Mouse (Mus musculus) c-Kit-negative CD71-positive TER-119-positive erythroid progenitor cells, embryonic 14.5 days (primary cell): ENCODE measurements around the gene Uhrf1bp1l.

Experiments
- DNase-seq: peaks from one replicate; pipeline ENCODE4 v3.0.0-alpha.2; 2013; ENCODE audit warnings: low read depth, low spot score

Gene Uhrf1bp1l

GRCm38 (mm10) chr10:89745666-89746020, 852 bp downstream of the Uhrf1bp1l start:
- DNase-seq: no peak

DNA sequence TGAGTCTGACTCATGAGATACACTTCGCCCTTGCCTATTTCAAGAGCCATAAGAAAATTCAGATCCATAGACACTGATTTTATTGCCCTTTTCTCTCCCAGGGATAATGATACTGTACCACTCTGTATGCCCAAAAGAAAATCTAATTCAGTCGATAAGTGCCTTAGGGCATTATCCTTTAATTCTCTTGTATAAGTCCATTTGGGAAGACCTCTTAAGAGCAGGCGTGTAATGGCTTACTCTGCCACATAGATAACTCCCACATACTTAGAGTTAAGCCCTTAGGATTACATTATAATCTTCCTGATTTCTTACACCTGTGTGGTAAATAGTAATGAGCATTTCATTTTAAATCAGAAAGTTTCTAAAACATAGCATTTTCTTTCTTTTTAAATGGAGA, 1.8 kb downstream of the Uhrf1bp1l start:
- DNase-seq: no peak

GRCm38 (mm10) chr10:89747221-89747905, 2.6 kb downstream of the Uhrf1bp1l start:
- DNase-seq: no peak

DNA sequence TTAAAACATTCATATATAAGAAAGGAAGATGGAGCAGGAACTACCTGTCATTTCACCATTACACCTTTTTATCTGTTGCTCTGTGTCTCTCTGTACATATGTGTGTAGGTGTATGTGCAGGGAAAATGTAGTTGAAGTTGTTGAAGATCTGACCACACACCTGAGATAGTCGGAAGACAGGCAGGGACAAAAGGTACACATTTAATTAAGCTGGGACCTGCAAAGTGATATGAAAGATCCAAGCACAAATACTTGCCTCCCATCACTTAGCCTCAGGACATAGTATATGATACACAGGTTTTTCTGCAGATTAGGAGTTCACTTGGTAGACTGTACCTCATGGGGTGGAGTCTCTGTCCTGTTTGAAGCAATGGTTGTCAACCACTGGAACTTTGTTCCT, 3.1 kb downstream of the Uhrf1bp1l start:
- no peak for DNase-seq

GRCm38 (mm10) chr10:89748619-89749018, 3.8 kb downstream of the Uhrf1bp1l start:
- no peak for DNase-seq

DNA sequence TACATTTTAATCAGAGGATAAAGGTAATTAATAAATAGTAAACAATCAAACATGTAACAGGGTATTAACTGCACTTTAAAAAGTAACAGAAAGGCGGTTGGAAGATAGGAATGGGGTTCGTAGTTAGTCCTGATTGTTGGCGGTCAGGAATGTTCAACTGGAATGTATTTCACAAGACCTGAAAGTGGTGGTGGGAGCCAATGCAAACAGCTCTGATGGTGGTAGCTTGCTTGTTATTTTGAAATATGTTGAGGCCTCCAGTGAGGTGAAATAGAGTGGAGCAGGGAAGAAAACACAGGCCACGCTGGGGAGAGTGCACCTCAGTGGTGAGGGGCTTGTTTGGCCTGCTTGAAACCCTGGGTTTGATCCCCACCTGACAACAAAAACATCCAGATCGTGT, 6.3 kb downstream of the Uhrf1bp1l start:
- DNase-seq: no peak

GRCm38 (mm10) chr10:89755231-89755630, 10.4 kb downstream of the Uhrf1bp1l start:
- no peak for DNase-seq

DNA sequence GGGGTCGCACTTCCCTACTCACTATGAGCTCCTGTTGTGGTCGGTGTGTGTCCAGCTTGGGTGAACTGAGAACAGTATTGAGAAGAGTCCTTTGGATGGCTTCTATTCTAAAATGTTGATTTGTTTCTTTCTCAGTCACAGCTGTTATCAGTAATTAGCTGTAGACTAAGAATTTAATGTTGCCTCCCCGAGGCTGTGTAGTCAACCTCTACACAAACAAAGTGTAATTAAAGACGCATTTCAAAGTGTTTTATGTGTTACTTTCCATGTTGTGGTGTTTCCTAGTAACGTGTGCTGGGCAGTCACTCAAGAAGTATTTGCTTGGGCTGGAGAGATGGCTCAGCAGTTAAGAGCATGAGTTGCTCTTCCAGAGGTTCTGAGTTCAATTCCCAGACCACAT, 16.0 kb downstream of the Uhrf1bp1l start:
- no peak for DNase-seq

DNA sequence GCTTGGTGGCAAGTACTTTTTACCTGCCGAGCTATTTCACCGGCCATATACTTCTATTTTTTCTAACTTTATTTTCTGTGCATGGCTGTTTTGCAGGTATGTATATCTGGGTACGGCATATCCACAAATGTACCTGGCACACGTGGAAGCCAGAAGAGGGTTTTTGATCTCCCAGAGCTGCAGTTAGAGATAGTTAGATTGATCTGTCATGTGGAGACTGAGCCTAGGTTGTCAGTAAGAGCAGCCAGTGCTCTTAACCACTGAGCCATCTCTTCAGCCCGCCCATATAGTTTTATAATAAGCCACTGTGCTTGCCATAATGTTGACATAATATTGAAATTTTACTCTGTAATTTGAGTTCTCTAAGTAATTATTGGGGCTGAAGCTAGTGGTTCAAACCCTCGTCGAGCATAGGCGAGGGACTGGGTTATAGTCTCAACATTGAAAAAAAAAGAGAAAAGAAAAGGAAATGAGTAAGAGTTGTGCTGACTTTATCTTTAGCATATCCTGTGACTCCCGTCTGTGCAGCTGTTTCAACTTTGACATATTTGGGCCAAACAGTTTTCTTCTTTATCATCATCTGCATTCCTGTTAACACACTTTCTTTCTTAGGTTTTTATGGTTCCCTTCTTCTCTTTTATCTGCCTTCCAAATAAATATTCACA, 19.8 kb downstream of the Uhrf1bp1l start:
- no peak for DNase-seq

DNA sequence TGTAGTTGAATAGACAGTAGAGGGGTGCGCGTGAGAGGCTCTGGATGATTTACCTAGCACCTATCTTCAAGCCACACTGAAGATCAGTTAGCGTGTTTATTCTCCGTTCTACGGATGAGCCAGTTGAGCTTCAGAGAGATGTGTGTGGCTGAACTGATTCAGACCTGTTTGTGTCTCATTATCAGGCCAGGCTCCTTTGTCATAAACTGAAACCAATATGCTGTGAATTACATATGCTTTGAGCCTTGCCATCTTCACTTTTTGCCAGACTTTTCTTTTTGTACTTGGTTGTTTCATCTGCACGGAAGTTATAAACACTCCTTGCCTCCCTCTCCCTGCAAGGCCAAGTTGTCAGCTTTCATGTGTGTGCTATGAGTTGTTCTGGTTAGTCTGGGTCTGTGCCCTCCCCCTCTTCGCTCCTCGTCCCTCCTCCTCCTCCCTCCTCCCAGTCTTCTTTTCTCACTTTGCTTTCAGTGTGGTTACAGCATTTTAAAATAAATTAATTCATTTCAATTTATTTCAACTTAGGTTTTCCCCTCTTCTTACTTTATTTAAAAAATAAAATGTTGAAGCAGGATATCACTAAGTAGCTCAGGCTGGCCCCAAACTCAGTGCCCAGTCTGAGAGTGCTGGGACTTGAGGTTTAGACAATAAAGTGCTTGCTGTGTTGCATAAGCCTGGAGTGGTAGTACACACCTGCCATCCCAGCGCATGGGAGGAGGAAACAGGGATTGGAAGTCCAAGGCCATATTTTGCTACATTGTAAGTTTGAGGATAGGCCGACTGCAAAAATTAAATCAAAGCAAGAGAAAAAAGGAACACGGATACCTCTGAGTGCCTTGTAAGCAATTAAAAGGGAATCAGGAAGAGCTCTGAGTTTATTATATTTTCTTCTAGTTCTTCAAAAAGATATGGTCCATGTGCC, 21.3 kb downstream of the Uhrf1bp1l start:
- DNase-seq: no peak

DNA sequence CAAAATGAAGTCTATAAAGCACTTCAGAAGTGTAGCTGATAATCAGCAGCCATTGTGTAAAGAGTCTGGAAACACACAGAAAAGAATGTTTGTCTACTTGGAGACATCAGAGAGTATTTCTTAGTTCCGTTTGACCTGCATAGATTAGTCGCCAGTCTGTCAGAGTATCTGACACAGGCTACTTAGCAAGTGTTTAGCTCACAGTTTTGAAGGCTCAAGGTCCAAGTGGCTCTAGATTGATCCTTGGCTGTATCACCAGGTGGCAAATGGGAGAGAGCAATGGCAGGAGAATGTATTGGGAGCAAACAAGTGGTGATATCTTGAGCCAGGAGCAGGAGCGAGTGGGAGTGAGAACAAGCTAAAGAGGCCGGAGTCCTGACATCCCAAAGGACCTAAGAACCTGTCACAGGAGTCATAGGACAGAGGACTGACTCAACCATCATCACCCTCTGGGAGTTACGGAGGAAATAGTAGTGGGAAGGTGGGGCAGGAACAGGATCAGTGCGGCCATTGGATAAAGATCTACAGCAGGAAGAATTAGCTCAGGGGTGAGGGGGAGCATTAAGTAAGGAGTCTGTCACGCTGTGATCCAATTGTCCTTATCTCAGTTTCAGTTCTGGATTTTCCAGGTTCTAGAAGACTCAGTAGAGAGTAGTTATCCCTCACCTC, 23.7 kb downstream of the Uhrf1bp1l start:
- DNase-seq: no peak

GRCm38 (mm10) chr10:89769096-89769495, 24.3 kb downstream of the Uhrf1bp1l start:
- DNase-seq: no peak

GRCm38 (mm10) chr10:89771894-89772293, 27.1 kb downstream of the Uhrf1bp1l start:
- no peak for DNase-seq

DNA sequence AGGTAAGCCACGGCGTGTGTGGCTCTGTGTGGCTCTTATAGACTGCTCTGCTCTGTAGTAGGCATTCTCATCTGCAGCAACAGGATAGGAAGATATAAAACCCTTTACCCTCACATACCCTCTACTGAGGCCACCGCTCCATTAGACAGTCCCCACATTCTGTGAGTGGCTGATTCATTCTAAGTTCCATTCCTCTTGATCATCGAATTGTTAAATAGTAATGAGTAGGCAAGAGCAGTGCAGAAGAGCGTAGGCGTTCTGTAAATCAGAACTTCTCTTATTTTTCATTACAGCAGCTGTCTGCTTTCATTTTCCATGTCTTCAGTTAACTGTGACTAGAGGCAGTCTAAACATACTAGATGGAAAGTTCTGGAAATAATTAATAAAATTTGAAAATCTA, 31.2 kb downstream of the Uhrf1bp1l start:
- no peak for DNase-seq

GRCm38 (mm10) chr10:89791870-89792269, 47.1 kb downstream of the Uhrf1bp1l start:
- DNase-seq: no peak

GRCm38 (mm10) chr10:89794121-89794520, 49.3 kb downstream of the Uhrf1bp1l start:
- DNase-seq: no peak

- DNase-seq: no peak
Measured at GRCm38 (mm10) chr10:89819146-89819545, 74.4 kb downstream of the Uhrf1bp1l start.

DNA sequence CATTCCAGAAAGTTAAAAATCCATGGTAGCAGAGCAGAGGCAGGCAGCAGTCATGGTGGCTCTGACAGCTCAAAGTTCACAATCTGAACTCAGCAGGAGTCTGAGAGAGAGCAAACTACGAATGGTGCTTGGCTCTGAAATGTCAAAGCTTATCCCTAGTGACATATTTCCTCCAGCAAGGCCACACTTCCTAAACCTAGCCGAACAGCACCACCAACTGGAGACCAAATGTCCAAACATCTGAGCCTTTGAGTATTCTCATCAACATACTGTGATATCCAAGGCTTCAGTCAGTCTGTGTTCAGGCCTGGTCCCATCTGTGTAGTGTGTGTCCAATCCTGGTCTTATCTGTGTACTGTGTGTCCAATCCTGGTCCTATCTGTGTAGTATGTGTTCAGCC, 79.1 kb downstream of the Uhrf1bp1l start:
- DNase-seq: no peak

DNA sequence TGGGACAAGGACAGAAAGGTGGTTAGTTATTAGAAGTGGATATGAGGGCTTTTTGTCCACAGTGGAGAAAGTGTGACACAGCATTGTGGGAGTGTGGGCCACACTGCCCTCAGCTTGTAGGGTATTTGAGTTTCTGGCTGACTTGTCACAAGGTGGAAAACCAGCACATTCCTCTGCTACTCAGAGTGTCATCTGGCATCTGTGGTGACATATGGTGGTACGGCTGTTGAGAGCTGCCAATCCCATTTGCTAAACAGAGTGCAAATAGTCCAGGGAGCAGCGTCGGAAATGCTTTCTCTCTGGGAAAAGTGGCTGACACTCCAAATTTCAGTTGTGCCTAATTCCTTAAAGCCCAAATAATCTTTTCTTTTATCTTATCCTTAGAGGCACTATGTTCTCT, 82.1 kb downstream of the Uhrf1bp1l start:
- DNase-seq: no peak

GRCm38 (mm10) chr10:89832334-89832733, 87.5 kb downstream of the Uhrf1bp1l start:
- no peak for DNase-seq

DNA sequence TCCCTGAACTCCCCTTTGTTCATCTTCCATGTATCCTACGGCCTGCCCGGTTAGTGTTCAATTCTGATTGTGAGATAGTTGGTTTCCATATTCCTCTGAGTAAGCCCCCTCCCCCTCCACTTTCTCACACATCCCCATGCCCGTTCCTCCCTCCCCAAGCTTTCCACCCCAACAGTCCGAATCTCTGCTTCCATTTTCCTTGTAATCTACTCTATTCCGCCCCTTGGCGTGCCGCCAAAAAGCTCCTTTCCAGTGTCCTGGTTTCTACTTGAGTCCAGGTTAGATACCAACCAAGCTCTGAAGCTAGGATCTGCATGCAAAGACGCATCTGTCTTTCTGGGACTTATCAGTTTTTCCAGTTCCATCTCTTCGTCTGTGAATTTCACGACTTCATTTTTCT, 88.4 kb downstream of the Uhrf1bp1l start:
- no peak for DNase-seq

GRCm38 (mm10) chr10:89837476-89837875, 92.7 kb downstream of the Uhrf1bp1l start:
- no peak for DNase-seq
